Mouse (Mus musculus): ENCODE results near the gene Selenoi. TPM values are rescaled to one million over a fixed set of nuclear protein-coding genes. Genes with fewer than 3 reads are reported as not detected.
"Not testable (repeated sequence)": the region's sequence is repeated elsewhere in the genome, so short reads cannot be mapped to it uniquely, and the experiment has no call there.

Selenoi gene
- 10 to 100 TPM; 67.2 to 78.6 TPM for total RNA-seq (2021)

GRCm38 (mm10) chr5:30232271-30232971, at the start of gene Selenoi:
Gene Selenoi (plus strand): TSS chr5:30232581.
- DNase-seq: peak; percentile 99

GRCm38 (mm10) chr5:30187687-30188485, 44.5 kb upstream of the Selenoi start:
- no peak for DNase-seq
- intact Hi-C loops (cut with DNase I): no loop called here

More at GRCm38 (mm10) chr5:30232271-30232971, at the start of gene Selenoi:
- intact Hi-C loops (cut with DNase I): no loop called here

GRCm38 (mm10) chr5:30192452-30192851, 39.9 kb upstream of the Selenoi start:
- no peak for DNase-seq
- intact Hi-C loops (cut with DNase I): no loop called here

DNA sequence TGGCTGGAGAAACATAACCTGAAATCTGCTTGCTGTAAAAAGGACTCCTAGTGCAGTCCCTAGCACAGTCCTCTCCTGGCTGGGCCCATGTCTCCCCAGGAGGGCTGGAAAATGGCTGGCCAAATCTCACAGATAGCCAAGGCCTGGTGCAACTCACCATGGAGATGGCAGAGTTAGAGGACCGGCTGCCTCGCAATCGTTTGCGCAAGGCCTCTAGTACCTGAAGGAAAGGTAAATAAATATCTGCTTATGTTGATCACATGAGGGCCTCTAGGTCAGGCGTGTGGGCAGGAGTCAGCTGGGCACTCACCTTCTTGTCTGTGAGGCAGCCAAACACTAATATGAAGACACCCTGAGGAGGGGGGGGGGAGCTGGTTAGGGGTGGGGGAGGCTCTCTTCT, 37.0 kb upstream of the Selenoi start:
- DNase-seq: no peak
- intact Hi-C loops (cut with DNase I): no loop called here

GRCm38 (mm10) chr5:30198257-30198656, 34.1 kb upstream of the Selenoi start:
- DNase-seq: no peak
- intact Hi-C loops (cut with DNase I): no loop called here

- DNase-seq: peak; percentile 38
- intact Hi-C loops (cut with DNase I): no loop called here
Measured at GRCm38 (mm10) chr5:30201521-30201920, 30.9 kb upstream of the Selenoi start.

GRCm38 (mm10) chr5:30202221-30202620, 30.2 kb upstream of the Selenoi start:
- DNase-seq: no peak
- intact Hi-C loops (cut with DNase I): no loop called here

DNA sequence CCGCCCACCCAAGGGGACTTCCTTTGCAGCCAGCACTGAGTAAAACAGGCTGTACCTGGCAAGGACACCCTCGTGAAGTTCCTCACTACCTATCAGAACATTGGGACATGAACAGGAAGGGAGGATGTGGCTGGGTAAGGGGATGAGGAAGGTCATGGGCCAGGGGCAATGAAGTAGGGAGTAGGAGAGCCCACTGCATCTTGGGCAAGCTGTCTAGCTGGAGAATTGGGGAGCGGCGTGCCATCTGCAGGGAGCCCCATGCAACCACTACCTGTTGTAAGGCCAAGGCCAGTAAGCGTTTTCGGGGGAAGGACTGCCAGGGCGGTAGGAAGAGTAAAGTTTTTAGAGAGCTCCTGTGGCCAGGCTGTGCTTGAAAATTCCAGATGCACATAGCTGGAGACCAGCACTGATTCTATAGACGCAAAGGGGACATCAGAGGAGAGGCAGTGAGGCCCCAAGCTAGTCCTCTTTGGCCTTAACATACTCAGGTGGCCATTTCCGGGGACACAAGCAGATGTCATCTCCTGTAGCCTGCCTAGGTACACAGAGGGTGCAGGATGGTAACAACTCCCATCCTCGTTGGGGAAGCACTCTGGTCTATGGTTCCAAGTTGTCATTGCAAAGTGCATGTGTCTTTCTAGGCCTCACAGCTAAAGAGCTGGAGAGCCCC, 29.0 kb upstream of the Selenoi start:
- intact Hi-C loops (cut with DNase I): no loop called here
- no peak for DNase-seq

- intact Hi-C loops (cut with DNase I): no loop called here
Measured at GRCm38 (mm10) chr5:30204441-30204840, 27.9 kb upstream of the Selenoi start.

GRCm38 (mm10) chr5:30205034-30205433, 27.3 kb upstream of the Selenoi start:
- no peak for DNase-seq
- intact Hi-C loops (cut with DNase I): no loop called here

More at GRCm38 (mm10) chr5:30204441-30204840, 27.9 kb upstream of the Selenoi start:
- no peak for DNase-seq

DNA sequence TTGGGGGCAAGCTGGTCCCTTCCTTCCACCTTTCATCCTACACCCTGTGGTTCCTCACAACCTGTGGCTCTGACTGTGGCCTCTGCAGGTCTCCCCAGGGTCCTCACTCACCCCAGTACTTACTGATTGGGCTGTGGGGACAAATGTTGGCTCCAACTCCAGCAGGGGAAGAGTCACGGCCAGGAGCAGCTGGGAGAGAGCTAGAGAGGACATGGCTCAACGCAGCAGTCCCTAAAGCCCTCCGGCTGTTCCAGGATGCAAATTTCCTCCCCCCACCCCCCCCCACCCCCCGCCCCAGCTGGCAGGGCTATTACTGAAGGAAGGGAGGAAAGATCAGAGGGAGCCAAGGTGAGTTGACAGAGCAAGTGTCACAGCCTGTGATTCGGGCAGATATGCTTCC, 26.9 kb upstream of the Selenoi start, which contains the start of gene Adgrf3:
TSS of gene Adgrf3 (minus strand) at position 230 of the 400 bp plus-strand sequence.
- intact Hi-C loops (cut with DNase I): no loop called here
- DNase-seq: no peak

DNA sequence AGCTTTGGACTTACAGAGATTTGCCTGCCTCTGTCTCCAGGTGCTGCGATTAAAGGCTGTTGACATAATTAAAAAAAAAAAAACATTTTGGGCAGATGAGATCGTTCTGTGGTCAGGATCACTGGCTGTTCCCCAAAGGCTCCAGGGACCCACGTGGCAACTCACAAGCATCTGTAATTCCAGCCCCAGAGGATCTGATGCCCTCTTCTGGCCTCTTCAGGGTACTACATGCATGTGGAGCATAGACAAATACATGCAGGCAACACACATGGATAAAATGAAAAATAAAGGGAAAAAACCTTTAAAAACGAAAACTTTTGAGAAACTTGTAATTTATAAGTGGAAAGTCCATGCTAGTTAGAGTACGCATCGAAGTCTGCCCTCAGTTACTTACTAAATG, 25.1 kb upstream of the Selenoi start:
- DNase-seq: no peak
- intact Hi-C loops (cut with DNase I): no loop called here

DNA sequence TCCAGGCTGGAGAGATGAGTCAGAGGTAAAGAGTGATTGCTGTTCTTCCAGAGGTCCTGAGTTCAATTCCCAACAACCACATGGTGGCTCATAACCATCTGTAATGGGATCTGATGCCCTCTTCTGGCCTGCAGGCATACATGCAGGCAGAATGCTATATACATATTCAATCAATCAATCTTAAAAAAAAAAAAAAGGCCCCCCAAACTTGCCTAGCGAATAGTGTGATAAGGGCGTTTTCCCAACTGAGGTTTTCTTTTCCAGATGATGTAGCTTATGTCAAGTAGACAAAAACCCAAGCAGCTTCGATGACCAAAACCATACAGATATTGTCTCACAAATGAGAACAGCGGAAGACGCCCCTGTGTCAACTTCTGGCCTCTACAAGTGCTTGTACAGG, 21.6 kb upstream of the Selenoi start:
- intact Hi-C loops (cut with DNase I); DNase-seq: not testable (repeated sequence)

DNA sequence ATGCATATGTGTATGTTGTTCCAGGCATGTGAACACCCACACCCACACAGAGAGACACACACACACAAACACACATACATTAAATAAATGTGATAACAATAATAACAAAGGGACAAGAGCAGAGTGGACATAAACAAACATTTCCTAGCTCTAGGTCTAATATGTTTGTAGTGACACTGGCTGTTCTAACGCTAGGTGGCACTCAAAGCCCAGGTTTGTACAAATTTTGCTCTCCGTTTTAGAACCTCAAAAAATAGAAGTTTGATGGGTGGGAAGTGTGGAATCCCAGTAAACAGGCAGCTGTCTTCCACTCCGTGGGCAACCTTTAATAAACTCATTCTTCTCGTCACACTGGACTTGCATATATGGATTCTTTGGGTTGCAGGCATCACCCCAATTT, 17.5 kb upstream of the Selenoi start:
- DNase-seq: peak; percentile 66
- intact Hi-C loops (cut with DNase I): no loop called here

DNA sequence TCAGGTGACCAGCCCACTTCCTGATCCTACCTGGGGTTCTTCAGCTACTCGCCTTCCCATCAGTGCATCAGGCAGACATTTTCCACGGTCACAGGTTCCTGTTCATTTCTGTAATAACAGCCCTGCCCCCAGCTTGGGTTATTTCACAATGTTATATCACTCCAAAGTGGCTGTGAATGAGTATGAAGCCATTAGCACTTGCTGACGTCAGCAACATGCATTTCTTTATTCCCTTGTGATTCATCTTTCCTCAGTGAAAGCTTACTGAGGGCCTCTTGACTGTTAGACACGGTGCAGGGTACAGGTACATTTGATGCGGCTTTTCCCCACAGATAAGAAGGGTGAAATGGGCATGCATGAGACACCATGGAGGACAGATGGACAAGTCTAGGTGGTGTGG, 16.4 kb upstream of the Selenoi start:
- DNase-seq: no peak
- intact Hi-C loops (cut with DNase I): no loop called here

GRCm38 (mm10) chr5:30219715-30220114, 12.7 kb upstream of the Selenoi start:
- DNase-seq: no peak
- intact Hi-C loops (cut with DNase I): no loop called here

DNA sequence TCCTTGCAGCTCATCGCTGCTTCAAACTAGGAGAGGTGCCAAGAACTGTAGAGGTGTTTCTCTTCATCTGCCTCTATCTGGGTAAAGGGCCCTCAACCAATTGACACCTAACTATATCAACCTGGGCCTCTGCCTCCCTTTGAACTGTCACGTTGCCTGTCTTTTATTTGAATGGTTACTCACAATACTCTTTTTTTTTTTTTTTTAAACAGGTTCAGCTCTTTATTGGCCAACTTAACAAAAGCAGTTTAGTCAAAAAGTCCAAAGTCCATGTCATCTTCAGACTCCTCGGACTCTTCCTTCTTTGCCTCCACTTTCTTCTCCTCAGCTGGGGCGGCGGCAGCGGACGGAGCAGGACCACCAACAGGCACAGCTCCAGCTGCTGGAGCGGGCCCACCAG, 11.7 kb upstream of the Selenoi start:
- intact Hi-C loops (cut with DNase I): no loop called here

GRCm38 (mm10) chr5:30222681-30223080, 9.7 kb upstream of the Selenoi start:
- DNase-seq: no peak
- intact Hi-C loops (cut with DNase I): no loop called here

More for the DNA sequence above, 11.7 kb upstream of the Selenoi start:
- no peak for DNase-seq

GRCm38 (mm10) chr5:30230901-30231300, 1.5 kb upstream of the Selenoi start:
- intact Hi-C loops (cut with DNase I): no loop called here
- peak; percentile 26 for DNase-seq

DNA sequence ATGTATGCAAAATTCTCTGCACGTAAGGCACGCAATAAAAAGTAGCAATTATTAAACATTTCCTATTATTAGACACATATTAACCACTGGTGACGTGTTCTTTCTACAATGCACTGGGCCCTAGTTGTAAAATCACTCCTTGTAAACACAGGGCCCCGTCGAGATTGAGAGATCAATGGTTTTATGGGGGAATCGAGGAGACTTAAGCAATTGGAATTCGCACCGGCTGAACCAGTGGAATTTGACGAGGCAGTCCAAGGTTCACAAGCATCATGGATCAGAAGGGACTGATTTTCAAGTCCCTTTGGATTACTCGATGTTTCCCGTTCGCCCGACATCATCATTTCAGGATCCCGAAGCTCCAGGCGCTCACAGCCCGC, 500 bp upstream of the Selenoi start:
- no peak for DNase-seq
- intact Hi-C loops (cut with DNase I): no loop called here

GRCm38 (mm10) chr5:30233042-30233441, 661 bp downstream of the Selenoi start:
- intact Hi-C loops (cut with DNase I): no loop called here
- peak; percentile 3 for DNase-seq
